In the genomic region with DNA sequence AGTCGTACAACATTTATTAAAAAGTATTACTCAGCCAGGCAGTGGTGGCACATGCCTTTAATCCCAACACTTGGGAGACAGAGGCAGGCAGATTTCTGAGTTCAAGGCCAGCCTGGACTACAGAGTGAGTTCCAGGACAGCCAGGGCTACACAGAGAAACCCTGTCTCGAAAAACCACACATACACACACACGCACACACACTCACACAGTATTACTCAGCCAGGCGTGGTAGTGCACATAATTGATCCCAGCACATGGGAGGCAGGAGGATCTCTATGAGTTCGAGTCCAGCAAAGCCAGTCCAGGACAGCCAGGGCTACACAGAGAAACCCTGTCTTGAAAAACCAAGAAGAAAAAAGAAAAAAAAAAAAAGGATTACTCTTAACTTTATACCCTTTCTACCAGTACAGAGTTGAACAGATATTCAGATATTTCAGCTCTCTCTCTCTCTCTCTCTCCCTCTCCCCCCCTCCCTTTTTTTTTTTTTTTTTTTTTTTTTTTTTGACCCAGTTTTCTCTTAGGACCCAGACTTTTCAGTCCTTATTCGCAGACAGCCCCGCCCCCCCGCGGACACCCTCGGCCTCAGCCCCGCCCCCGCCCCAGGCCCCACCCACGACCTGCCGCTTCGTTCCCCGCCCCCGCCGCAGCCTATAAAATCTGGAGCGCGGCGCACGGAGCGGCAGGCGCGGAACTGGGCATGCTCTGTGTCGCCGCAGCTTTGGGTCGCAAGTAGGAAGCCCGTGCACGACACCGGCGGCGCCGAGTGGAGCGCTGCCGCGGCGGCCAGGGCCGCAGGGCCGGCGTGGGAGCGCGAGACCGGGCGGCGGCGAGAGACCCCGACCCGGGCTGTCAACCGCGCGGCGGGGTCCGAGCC, we compare ENCODE assay signal across 8 mouse cellular contexts. TPM values are rescaled to one million over a fixed set of nuclear protein-coding genes. Genes with fewer than 3 reads are reported as not detected.
A peak's percentile ranks its signal among the peaks of the same experiment; 100 is the strongest.
DNase-seq lines count a peak whose midpoint lies in the region; ATAC-seq and TF ChIP-seq lines count a peak whose summit lies in the region.

Gene Gclc (plus strand): TSS at position 683 of the 875 bp plus-strand sequence.

- H3K4me3 ChIP-seq in heart, embryonic 10.5 days = peak within 1 kb of the TSS; percentile 80
- H3K4me3 ChIP-seq in kidney, embryonic 15.5 days (replicated peaks) = peak within 1 kb of the TSS; percentile 89
- peak within 1 kb of the TSS; percentile 83 for H3K4me3 ChIP-seq in limb, embryonic 15.5 days
- peak within 1 kb of the TSS; percentile 90 for H3K4me3 ChIP-seq in midbrain, postnatal 0 days (ENCODE audit: low read depth, low read length)

- WGBS in heart, embryonic 10.5 days = 8% methylated on average over 54 of the region's 54 CpGs
- WGBS in kidney, embryonic 15.5 days = 8% methylated on average over 52 of the region's 54 CpGs
- 7% methylated on average over 53 of the region's 54 CpGs for WGBS in limb, embryonic 15.5 days
- WGBS in midbrain, postnatal 0 days = 9% methylated on average over 41 of the region's 54 CpGs

- peak within 1 kb of the TSS; percentile 94 for H3K27ac ChIP-seq in heart, embryonic 10.5 days
- peak within 1 kb of the TSS; percentile 90 for H3K27ac ChIP-seq in kidney, embryonic 15.5 days
- peak within 1 kb of the TSS; percentile 82 for H3K27ac ChIP-seq in limb, embryonic 15.5 days
- H3K27ac ChIP-seq in midbrain, postnatal 0 days (ENCODE audit: low read depth, low read length) = peak within 1 kb of the TSS; percentile 67

- peak within 1 kb of the TSS; percentile 84 for H3K9ac ChIP-seq in kidney, embryonic 15.5 days
- H3K9ac ChIP-seq in limb, embryonic 15.5 days = peak within 1 kb of the TSS; percentile 60
- peak within 1 kb of the TSS; percentile 68 for H3K9ac ChIP-seq in midbrain, postnatal 0 days (replicated peaks; ENCODE audit: low read length, poor library complexity, severe bottlenecking)

- H3K9me3 ChIP-seq in heart, embryonic 10.5 days = no peaks in the 10 kb centered on the region
- H3K9me3 ChIP-seq in kidney, embryonic 15.5 days (replicated peaks) = no peaks in the 10 kb centered on the region
- no peaks in the 10 kb centered on the region for H3K9me3 ChIP-seq in limb, embryonic 15.5 days
- no peaks in the 10 kb centered on the region for H3K9me3 ChIP-seq in midbrain, postnatal 0 days (ENCODE audit: low read length)

- no peak for TF ChIP-seq CTCF in midbrain, postnatal 0 days (IDR thresholded peaks at IDR 0.05)

- H3K36me3 ChIP-seq in heart, embryonic 10.5 days = no peaks in the 10 kb centered on the region
- H3K36me3 ChIP-seq in kidney, embryonic 15.5 days = no peaks in the 10 kb centered on the region
- no peaks in the 10 kb centered on the region for H3K36me3 ChIP-seq in limb, embryonic 15.5 days
- H3K36me3 ChIP-seq in midbrain, postnatal 0 days (ENCODE audit: insufficient read depth, low read length) = no peaks in the 10 kb centered on the region

- peak; percentile 90 to 92 for DNase-seq in B cell, adult 2 months
- peak; percentile 96 for DNase-seq in brain, adult 2 months (ENCODE audit: low read depth, low spot score)
- peak; percentile 94 for DNase-seq in heart, embryonic 10.5 days (ENCODE audit: low spot score)
- peak; percentile 93 for DNase-seq in midbrain, postnatal 0 days (ENCODE audit: low spot score)
- peak; percentile 94 to 95 for DNase-seq in spleen, postnatal 10 days (ENCODE audit: low spot score in 2 of 2)

- no peaks in the 10 kb centered on the region for H3K27me3 ChIP-seq in heart, embryonic 10.5 days (ENCODE audit: insufficient read depth, poor library complexity, severe bottlenecking)
- H3K27me3 ChIP-seq in kidney, embryonic 15.5 days = no peaks in the 10 kb centered on the region
- H3K27me3 ChIP-seq in limb, embryonic 15.5 days = no peaks in the 10 kb centered on the region
- no peaks in the 10 kb centered on the region for H3K27me3 ChIP-seq in midbrain, postnatal 0 days (ENCODE audit: insufficient read depth, low read length)

- peaks cover 10% of the 10 kb centered on the region for H3K4me1 ChIP-seq in heart, embryonic 10.5 days
- H3K4me1 ChIP-seq in kidney, embryonic 15.5 days = peaks cover 37% of the 10 kb centered on the region
- H3K4me1 ChIP-seq in limb, embryonic 15.5 days = peaks cover 22% of the 10 kb centered on the region
- H3K4me1 ChIP-seq in midbrain, postnatal 0 days (ENCODE audit: insufficient read depth, low read length) = peaks cover 5% of the 10 kb centered on the region; the same call in 1 of the 2 replicates

- ATAC-seq in erythroblast, adult 5-6 weeks (replicated peaks; ENCODE audit: low FRiP score, poor library complexity, severe bottlenecking) = peak; percentile 64
- ATAC-seq in kidney, embryonic 15.5 days (replicated peaks; ENCODE audit: low FRiP score) = peak; percentile 83
- peak; percentile 80 for ATAC-seq in limb, embryonic 15.5 days (ENCODE audit: insufficient number of reproducible peaks, low FRiP score, low TSS enrichment, low read depth)
- peak; percentile 86 for ATAC-seq in midbrain, postnatal 0 days (ENCODE audit: low FRiP score)

- H3K4me2 ChIP-seq in kidney, embryonic 15.5 days = peak within 1 kb of the TSS; percentile 78
- peak within 1 kb of the TSS; percentile 92 for H3K4me2 ChIP-seq in limb, embryonic 15.5 days
- H3K4me2 ChIP-seq in midbrain, postnatal 0 days (ENCODE audit: low read depth, low read length, poor library complexity, severe bottlenecking) = peak within 1 kb of the TSS; percentile 88

RNA-seq across cellular contexts. Expression of gene Gclc, which starts in this region (rescaled TPM):
- 86.1 and 90.7 TPM in 2 replicates for total RNA-seq in erythroblast, adult 5-6 weeks (2015; ENCODE audit: low replicate concordance)
- 92.9 and 131 TPM in 2 replicates for total RNA-seq in erythroblast, adult 5-6 weeks (2017; ENCODE audit: low replicate concordance)
- polyA plus RNA-seq in heart, embryonic 10.5 days (2016; fragmentation: Nextera tagmentation; extraction: Ambion mirVana) = 12.2 and 15.4 TPM in 2 replicates
- polyA plus RNA-seq in kidney, embryonic 15.5 days (2015; fragmentation: Nextera tagmentation; extraction: Ambion mirVana) = 24.0 and 24.2 TPM in 2 replicates
- 8.8 and 11.3 TPM in 2 replicates for polyA plus RNA-seq in limb, embryonic 15.5 days (2015; fragmentation: Nextera tagmentation; extraction: Ambion mirVana)
- 23.7 and 29.7 TPM in 2 replicates for total RNA-seq in midbrain, postnatal 0 days (2014; rRNA removed)
- 13.3 and 15.7 TPM in 2 replicates for polyA plus RNA-seq in midbrain, postnatal 0 days (2015; fragmentation: Nextera tagmentation; extraction: Ambion mirVana)

Comparison
In these comparisons a context has a peak if more than half of its experiments do, and no peak if none do; other contexts are left out.
1. Peak in every context shown above with its lines: DNase-seq, ATAC-seq, H3K4me3 ChIP-seq and H3K27ac ChIP-seq.